Mouse (Mus musculus) c-Kit-positive CD71-positive TER-119-negative erythroid progenitor cells, embryonic 14.5 days (primary cell): ENCODE data around the gene Gnl3l.
A peak's percentile ranks its signal among the peaks of the same experiment; 100 is the strongest.

Experiments used
- DNase-seq: peaks from one replicate; pipeline ENCODE4 v3.0.0-alpha.2; 2013; ENCODE audit warnings: low read depth

Gnl3l gene

GRCm38 (mm10) chrX:150956522-150957300 is 60.4 kb downstream of the Gnl3l start:
- peak; percentile 34 for DNase-seq

- DNase-seq = no peak
Measured at GRCm38 (mm10) chrX:150956016-150956415, 61.1 kb downstream of the Gnl3l start.

- no peak for DNase-seq
Measured at GRCm38 (mm10) chrX:150955441-150955840, 61.7 kb downstream of the Gnl3l start.

- no peak for DNase-seq
Measured at GRCm38 (mm10) chrX:150954721-150955120, 62.4 kb downstream of the Gnl3l start.
